Mouse (Mus musculus): ENCODE data around the gene Mt3. TPM values are rescaled to one million over a fixed set of nuclear protein-coding genes. Genes with fewer than 3 reads are reported as not detected.

Gene Mt3
- polyA plus RNA-seq, 1 experiment: not detected

- Histone ChIP-seq H3K4me3 (ENCODE audit: insufficient read depth, poor library complexity, severe bottlenecking) (no peak overlapping the region), H3K36me3 (ENCODE audit: control insufficient read depth, insufficient read depth) (no peaks in the 10 kb centered on the region), H3K79me3 (ENCODE audit: low read depth) (no peaks in the 10 kb centered on the region), H3ac (ENCODE audit: control insufficient read depth, insufficient read length, low read depth) (no peak overlapping the region), H3K79me2 (ENCODE audit: control insufficient read depth, insufficient read depth) (no peaks in the 10 kb centered on the region), H3K27me3 (ENCODE audit: control insufficient read depth, insufficient read depth, insufficient read length) (no peaks in the 10 kb centered on the region)
- TF ChIP-seq CTCF (IDR thresholded peaks at IDR 0.05; ENCODE audit: control insufficient read depth, insufficient read depth, insufficient read length) (peak; percentile 39), MYOD1 (IDR thresholded peaks at IDR 0.05; ENCODE audit: control insufficient read depth, insufficient read length, low read depth) (no peak)
These were observed 46.9 kb downstream of the Mt3 start for GRCm38 (mm10) chr8:94199202-94199869.

Other genes starting within 250 kb of the Mt3 start
- gene Amfr, start 139.8 kb upstream of the Mt3 start, polyA plus RNA-seq (2012; fragmentation: generic; extraction: Trizol): 71.0 TPM
- 112 TPM for gene Nudt21, start 115.6 kb upstream of the Mt3 start, polyA plus RNA-seq (2012; fragmentation: generic; extraction: Trizol)
- 9.7 TPM for gene Ogfod1, start 115.4 kb upstream of the Mt3 start, polyA plus RNA-seq (2012; fragmentation: generic; extraction: Trizol)
- 5.9 TPM for gene Bbs2, start 53.7 kb upstream of the Mt3 start, polyA plus RNA-seq (2012; fragmentation: generic; extraction: Trizol)
- 0.26 TPM for gene Mt4, start 15.4 kb upstream of the Mt3 start, polyA plus RNA-seq (2012; fragmentation: generic; extraction: Trizol)
- gene Mt2, start 20.1 kb downstream of the Mt3 start, polyA plus RNA-seq (2012; fragmentation: generic; extraction: Trizol): 338 TPM
- gene Mt1, start 26.5 kb downstream of the Mt3 start, polyA plus RNA-seq (2012; fragmentation: generic; extraction: Trizol): 963 TPM
- 58.7 TPM for gene Nup93, start 62.0 kb downstream of the Mt3 start, polyA plus RNA-seq (2012; fragmentation: generic; extraction: Trizol)
- gene Slc12a3, start 176.6 kb downstream of the Mt3 start, polyA plus RNA-seq (2012; fragmentation: generic; extraction: Trizol): not detected
- 48.8 TPM for gene Herpud1, start 233.8 kb downstream of the Mt3 start, polyA plus RNA-seq (2012; fragmentation: generic; extraction: Trizol)